Mouse (Mus musculus) megakaryocyte, embryonic 14.5 days (primary cell): Measurements from ENCODE around the gene Oas1f.

Experiments used
- FLI1 ChIP-seq: IDR thresholded peaks from 2 replicates; pipeline ENCODE4 v1.6.1; 2012; ENCODE audit warnings: low read length, inconsistent platforms, mixed read lengths
- GATA1 ChIP-seq: IDR thresholded peaks from 3 replicates; pipeline ENCODE4 v1.6.1; 2012; ENCODE audit warnings: mixed read lengths, low read length, inconsistent platforms, borderline replicate concordance

DNA sequence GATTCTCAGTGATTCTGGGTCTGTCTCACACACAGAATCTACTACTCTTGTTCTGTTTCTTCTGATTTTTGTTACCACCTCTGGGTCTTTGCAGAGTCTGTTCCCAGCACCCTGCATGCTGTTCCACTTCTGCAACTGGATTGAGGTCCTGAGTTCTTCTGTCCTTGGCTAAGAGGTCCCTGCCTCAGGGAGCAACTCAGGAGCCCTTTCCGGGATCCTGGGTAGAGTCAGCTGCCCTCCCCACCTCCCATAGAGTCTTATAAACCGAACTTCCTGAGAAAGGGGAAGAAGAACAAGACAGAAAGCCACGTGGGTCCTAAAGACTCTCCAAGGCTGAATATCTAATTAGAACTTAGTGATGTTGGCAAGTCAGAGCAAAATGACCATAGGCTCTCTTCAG, 43.8 kb downstream of the Oas1f start:
- TF ChIP-seq GATA1 (no peak), FLI1 (no peak)
